Mouse (Mus musculus): ENCODE measurements around the gene Rnf214. TPM values are rescaled to one million over a fixed set of nuclear protein-coding genes. Genes with fewer than 3 reads are reported as not detected.

Gene Rnf214
- 10 to 100 TPM; 74.5 to 75.5 TPM for total RNA-seq (2021)
- long read RNA-seq, experiment 1, transcript Rnf214-201 (14 exons, 3,964 nt), result major isoform, 10 of 32 reads
- long read RNA-seq, experiment 1, partial matches to known transcripts, result 7 of 32 reads
- long read RNA-seq, experiment 1, other reads (novel, unspliced or antisense), result 10 of 32 reads
- long read RNA-seq, experiment 2, transcript Rnf214-201 (14 exons, 3,964 nt), result major isoform, 9 of 27 reads
- long read RNA-seq, experiment 2, partial matches to known transcripts, result 7 of 27 reads
- long read RNA-seq, experiment 2, other reads (novel, unspliced or antisense), result 7 of 27 reads

DNA sequence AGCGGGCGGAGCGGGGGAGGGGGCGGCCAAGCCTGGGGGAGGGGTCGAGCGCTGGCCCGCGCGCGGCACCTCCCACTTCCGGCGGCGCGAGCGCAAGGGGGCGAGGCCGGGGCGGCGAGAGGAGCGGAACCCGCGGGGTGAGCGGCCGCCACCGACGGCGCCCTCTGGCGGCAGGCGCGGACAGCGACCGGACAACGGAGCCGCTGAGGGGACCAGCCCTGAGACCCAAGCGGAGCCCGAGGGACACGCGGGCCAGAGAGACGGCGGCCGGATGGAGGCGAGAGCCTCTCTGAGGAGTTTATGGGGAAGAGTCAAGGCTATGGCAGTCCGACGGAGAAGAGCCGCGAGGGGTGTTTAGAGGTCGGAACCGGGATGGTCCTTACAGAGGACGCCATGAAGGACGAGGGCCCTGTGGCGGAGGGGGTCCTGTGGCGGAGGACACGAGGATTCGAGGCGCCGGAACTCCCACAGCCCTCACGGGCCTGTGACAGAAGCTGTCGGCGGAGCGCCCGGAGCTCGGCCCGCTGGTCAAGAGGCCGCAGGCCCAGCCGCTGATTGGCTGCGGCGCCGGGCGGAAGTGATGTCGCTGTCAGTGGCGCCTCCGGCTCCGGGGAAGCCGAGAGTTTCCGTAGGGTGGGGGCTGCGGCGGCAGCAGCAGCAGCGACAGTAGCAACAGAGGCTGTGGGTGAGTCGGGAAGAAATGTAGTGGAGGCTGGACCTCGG is at the start of gene Rnf214, which contains the start of gene Pcsk7:
TSS of gene Rnf214 (minus strand) at position 557 of the 723 bp plus-strand sequence.
TSS of gene Pcsk7 (plus strand) at position 143 of the 723 bp plus-strand sequence.
- DNase-seq (ENCODE audit: low spot score in 2 of 2), result peak; percentile 89 to 92

GRCm38 (mm10) chr9:45955107-45955963 is 48.6 kb upstream of the Rnf214 start, which contains the start of gene Sidt2:
Gene Sidt2, minus strand, starts transcription at chr9:45955258.
- intact Hi-C loops (cut with DNase I), result no loop called here
- peak; percentile 85 to 93 for DNase-seq (ENCODE audit: low spot score in 2 of 2)

More for the DNA sequence above, at the start of gene Rnf214, which contains the start of gene Pcsk7:
- intact Hi-C loops (cut with DNase I), result no loop called here

DNA sequence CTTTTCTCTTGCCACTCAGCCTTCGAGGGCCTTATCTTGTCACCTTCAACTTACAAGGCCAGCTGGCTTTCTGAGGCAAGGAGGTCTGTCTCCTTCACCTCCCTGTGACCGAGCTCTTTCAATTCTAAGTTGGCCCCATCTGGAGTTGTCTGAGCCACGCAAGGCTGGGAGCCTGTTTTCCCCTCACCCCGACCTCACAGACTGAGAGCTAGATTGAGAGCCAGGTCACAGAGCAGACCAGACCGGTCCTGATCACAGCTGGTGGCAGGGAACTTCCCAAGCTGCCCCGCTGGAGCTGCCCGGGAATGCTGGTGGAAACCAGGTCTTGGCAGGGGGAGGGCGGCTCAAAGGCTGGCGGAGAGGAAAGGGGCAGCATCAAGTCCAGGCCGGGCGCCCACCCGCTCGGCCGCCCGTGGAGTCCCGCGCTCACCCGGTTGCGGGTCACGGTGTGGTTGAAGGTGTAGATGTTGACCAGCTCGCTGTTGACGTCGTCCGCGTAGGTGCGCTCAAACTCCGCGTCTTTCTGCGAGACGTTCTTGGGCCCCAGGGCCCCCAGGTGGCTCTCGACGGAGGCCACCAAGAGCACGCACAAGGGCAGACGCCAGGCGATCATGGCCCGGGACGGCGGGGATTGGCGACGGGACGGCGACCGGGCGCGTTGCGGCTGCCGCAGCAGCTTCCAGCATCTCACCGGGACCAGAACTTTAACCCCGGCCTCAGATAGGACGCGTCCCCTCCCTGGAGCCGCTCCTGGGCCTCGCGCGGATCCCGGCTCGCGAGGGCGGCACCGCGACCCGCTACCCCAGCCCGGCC is 47.8 kb upstream of the Rnf214 start:
- intact Hi-C loops (cut with DNase I), result no loop called here
- peak; percentile 42 to 55 for DNase-seq (ENCODE audit: low spot score in 2 of 2)

- intact Hi-C loops (cut with DNase I), result no loop called here
- no peak for DNase-seq (ENCODE audit: low spot score in 2 of 2)
Observed at GRCm38 (mm10) chr9:45953511-45954293, 47.0 kb upstream of the Rnf214 start.

- intact Hi-C loops (cut with DNase I), result no loop called here
- no peak for DNase-seq (ENCODE audit: low spot score in 2 of 2)
Observed at GRCm38 (mm10) chr9:45952890-45953289, 46.2 kb upstream of the Rnf214 start.

DNA sequence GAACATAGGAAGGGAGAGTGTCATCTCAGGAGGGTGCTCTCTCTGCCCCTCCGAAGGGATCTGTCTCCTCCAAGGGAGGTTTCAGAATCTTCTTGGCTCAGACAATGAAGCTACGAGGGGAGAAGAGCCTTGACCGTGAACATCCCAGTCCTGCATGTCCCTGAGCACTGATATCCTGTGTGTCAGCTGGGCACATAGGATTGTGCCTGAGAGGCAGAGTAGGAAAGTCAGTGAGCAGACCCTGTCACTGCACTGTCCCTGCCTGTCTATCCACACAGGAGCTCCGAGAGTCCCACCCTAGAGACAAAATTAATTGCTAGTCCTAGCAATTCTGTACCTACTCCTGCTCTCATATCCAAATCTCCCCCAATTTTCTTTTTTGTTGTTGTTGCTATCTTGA is 45.3 kb upstream of the Rnf214 start:
- intact Hi-C loops (cut with DNase I), result no loop called here
- DNase-seq (ENCODE audit: low spot score in 2 of 2), result no peak

GRCm38 (mm10) chr9:45946872-45947183 is 40.1 kb upstream of the Rnf214 start:
- DNase-seq (ENCODE audit: low spot score in 2 of 2), result no peak
- intact Hi-C loops (cut with DNase I), result no loop called here

- intact Hi-C loops (cut with DNase I), result no loop called here
- no peak for DNase-seq (ENCODE audit: low spot score in 2 of 2)
Observed at GRCm38 (mm10) chr9:45946182-45946871, 39.6 kb upstream of the Rnf214 start.

DNA sequence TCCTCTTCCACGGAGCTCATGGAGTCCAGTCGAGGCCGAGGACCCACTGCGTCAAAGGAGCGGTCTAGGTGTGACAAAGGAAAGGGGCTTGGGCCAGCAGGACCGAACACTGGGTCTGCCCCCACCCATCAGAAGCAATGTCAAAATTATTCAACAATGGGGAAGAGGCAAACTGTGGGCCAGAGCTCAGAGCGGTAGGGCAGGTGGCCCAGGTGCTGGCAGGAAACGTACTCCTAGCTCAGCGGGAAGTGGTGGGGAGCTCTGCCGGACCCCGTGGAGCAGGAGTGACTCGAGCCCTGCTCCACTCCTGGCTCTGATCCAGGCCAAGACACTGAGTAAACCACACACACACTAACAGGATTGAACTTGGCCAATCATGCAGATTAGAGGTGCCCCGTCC is 39.0 kb upstream of the Rnf214 start:
- intact Hi-C loops (cut with DNase I), result no loop called here
- DNase-seq (ENCODE audit: low spot score in 2 of 2), result no peak

DNA sequence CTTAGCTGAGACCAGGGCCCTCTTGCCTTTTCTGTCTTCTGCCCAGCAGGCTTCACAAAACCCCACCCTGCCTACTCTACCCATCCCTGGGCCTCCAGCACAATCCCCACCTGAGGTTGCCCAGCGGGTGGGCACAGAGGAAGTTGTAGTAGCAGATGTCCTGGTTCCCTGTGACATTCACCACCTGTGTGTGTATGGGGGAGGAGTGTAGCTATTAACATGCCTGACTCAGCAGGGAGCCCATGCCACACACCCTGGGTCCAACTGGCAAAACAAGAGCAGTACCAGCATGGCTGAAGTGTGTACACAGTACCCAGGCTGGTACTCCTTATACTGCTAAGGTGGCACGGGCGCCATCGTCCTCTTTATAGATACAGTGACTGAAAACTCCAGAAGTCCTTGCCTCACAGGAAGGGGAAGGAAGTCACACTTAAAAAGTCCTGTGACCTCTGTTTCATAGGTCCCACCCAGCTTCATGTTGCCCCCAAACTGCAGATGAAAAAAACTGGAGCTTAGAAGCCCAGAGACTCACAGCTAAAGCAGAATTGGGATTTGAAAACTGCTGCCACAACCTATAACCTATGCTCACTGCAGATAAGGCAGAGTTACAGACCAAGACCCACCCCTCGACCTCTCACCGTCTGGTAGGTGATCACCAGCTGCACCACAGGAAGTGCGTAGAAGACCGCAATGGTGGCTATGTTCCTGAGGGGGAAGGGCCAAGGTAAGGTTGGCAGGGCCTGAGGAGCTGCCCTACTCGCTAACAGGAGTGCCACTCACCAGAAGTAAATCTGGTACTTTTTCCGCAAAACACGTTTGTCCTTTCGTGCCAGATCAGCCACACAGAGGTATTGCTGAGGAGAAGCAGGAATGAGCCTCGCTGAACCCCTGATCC is 38.0 kb upstream of the Rnf214 start:
- intact Hi-C loops (cut with DNase I), result no loop called here
- no peak for DNase-seq (ENCODE audit: low spot score in 2 of 2)

GRCm38 (mm10) chr9:45943628-45944505 is 37.2 kb upstream of the Rnf214 start:
- intact Hi-C loops (cut with DNase I), result no loop called here
- no peak for DNase-seq (ENCODE audit: low spot score in 2 of 2)

- intact Hi-C loops (cut with DNase I), result no loop called here
Observed at GRCm38 (mm10) chr9:45942916-45943315, 36.2 kb upstream of the Rnf214 start.

DNA sequence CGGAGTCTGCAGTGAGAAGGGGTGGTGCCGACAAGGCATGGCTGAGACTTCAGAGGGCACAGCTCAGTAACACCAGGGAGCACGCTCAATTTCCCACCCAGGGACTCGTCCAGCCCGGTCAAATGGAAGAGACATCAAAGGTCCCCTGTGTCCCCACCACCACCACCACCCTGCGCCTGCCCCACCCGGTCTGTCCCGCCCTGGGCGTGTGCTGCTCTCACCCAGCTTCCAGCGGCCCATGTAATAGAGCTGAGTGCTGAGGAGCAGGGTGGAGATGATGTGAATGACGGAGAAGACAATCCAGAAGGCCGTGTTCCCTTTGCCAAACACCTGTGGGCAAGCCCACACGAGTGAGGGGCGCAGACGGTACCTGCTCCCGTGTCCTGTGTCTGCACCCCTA is 35.8 kb upstream of the Rnf214 start:
- intact Hi-C loops (cut with DNase I), result no loop called here
- DNase-seq (ENCODE audit: low spot score in 2 of 2), result no peak

More at GRCm38 (mm10) chr9:45942916-45943315, 36.2 kb upstream of the Rnf214 start:
- DNase-seq (ENCODE audit: low spot score in 2 of 2), result no peak

- no peak for DNase-seq (ENCODE audit: low spot score in 2 of 2)
- intact Hi-C loops (cut with DNase I), result no loop called here
Observed at GRCm38 (mm10) chr9:45941329-45941888, 34.7 kb upstream of the Rnf214 start.

DNA sequence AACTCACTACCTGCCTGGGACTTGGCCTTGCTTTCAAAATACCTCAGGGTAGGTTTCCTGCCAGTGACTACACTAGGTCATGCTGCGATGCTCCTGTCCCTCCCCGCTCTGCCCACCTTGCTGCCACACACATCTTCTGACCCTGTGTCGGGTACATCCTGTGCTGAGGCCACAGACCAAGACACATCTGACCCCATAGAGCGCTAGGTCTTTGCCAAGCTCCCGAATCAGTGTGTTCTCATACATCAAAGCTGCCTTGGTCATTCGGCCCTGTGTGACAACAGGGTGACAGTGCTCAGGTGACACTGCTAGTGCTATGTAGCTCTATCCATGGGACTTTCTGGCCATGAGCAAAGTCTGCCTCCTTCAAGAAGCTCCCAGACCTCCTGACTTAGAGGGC is 33.1 kb upstream of the Rnf214 start:
- DNase-seq (ENCODE audit: low spot score in 2 of 2), result no peak
- intact Hi-C loops (cut with DNase I), result no loop called here

Data from left cerebral cortex, postnatal 14 days (tissue).